Mouse (Mus musculus) neural tube, embryonic 13.5 days (tissue): Measurements from ENCODE around the gene Olfr281. TPM values are rescaled to one million over a fixed set of nuclear protein-coding genes. Genes with fewer than 3 reads are reported as not detected.
"Not testable (repeated sequence)": the region's sequence is repeated elsewhere in the genome, so short reads cannot be mapped to it uniquely, and the experiment has no call there.

ENCODE experiments used
- ATAC-seq: fragments of 200-750 bp; cut with Nextera tagmentation; 2 replicates; pipeline ENCODE4 v1.8.0; 2017; ENCODE audit warnings: low read depth, mild to moderate bottlenecking, moderate TSS enrichment, moderate library complexity
- H3K27ac ChIP-seq: fragments of 300-500 bp; sonication (generic); replicated peaks from 2 replicates; pipeline ENCODE4 v1.5.1; 2015; ENCODE audit warnings: moderate library complexity, mild to moderate bottlenecking, inconsistent platforms
- H3K27me3 ChIP-seq: fragments of 300-500 bp; sonication (generic); 2 replicates; pipeline ENCODE4 v1.6.1; 2015; ENCODE audit warnings: mild to moderate bottlenecking, inconsistent platforms
- H3K36me3 ChIP-seq: fragments of 300-500 bp; sonication (generic); 2 replicates; pipeline ENCODE4 v1.6.1; 2015; ENCODE audit warnings: mild to moderate bottlenecking, inconsistent platforms
- H3K4me1 ChIP-seq: fragments of 300-500 bp; sonication (generic); replicated peaks from 2 replicates; pipeline ENCODE4 v1.6.1; 2015; ENCODE audit warnings: inconsistent platforms
- H3K4me2 ChIP-seq: fragments of 300-500 bp; sonication (generic); 2 replicates; pipeline ENCODE4 v1.6.1; 2015; ENCODE audit warnings: inconsistent platforms, mild to moderate bottlenecking, moderate library complexity
- H3K4me3 ChIP-seq: fragments of 300-500 bp; sonication (generic); 2 replicates; pipeline ENCODE4 v1.5.1; 2015; ENCODE audit warnings: mild to moderate bottlenecking, inconsistent platforms
- H3K9ac ChIP-seq: fragments of 300-500 bp; sonication (generic); 2 replicates; pipeline ENCODE4 v1.6.1; 2015; ENCODE audit warnings: moderate library complexity, mild to moderate bottlenecking, inconsistent platforms
- H3K9me3 ChIP-seq: fragments of 300-500 bp; sonication (generic); 2 replicates; pipeline ENCODE4 v1.6.1; 2016; ENCODE audit warnings: inconsistent platforms
- WGBS: fragments of 180-500 bp; shearing (Covaris S2); methylation state at CpG from one replicate; pipeline ENCODE4 v1.1.7; 2015; 5-methylcytosine and 5-hydroxymethylcytosine counted together
- polyA plus RNA-seq: library from polyadenylated mRNA; unstranded; fragments of >200 nt; fragmentation: Nextera tagmentation; extraction: Ambion mirVana; gene quantifications from 2 replicates; pipeline ENCODE4 v1.2.1, GENCODE M21; 2015

Olfr281 gene
- polyA plus RNA-seq, result not detected in 2 replicates

- H3K9me3 ChIP-seq, result no peaks in the 10 kb centered on the region
- no peak within 1 kb of the TSS for H3K27ac ChIP-seq
- no peaks in the 10 kb centered on the region for H3K36me3 ChIP-seq
- no peaks in the 10 kb centered on the region for H3K27me3 ChIP-seq
- H3K4me1 ChIP-seq, result no peaks in the 10 kb centered on the region
- H3K9ac ChIP-seq, result no peak within 1 kb of the TSS
- H3K4me2 ChIP-seq, result no peak within 1 kb of the TSS
- H3K4me3 ChIP-seq, result no peak within 1 kb of the TSS
- no peak for ATAC-seq
- WGBS, result 91% methylated on average over 7 of the region's 7 CpGs
These were observed at the start of gene Olfr281 for GRCm38 (mm10) chr15:98452288-98452687. Gene Olfr281, plus strand, starts transcription at chr15:98452588.

DNA sequence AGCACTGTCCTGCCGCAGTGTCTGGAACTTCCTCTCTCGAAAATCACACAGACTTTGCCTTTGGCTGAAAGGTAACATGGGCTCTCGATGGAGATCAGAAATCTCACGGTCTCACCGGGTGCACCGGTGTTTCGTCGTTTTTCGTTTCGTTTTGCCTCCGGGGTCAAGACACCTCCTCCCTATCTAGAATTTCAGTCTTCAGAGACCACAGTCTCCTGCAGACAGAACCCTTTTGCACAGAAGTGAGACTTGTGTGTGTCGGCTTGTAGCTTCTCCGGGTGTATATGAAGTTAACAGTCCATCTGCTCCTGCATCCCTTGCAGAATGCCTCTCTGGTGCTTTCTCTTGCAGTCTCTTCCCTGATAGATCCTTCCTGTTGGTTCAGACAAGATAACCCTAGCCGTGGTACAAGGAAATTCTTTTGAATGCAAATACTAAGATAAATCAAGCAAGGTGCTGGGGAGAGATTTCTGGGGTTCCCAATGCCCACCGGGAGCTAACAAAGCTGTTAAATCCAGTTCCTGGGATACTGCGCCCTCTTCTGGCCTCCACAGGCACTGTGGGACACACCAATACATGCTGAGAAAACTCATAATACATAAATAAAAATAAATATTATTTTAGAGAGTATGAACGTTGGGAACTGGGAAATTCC lies 43.9 kb upstream of the Olfr281 start:
- 76% methylated on average over 17 of the region's 17 CpGs for WGBS
- Histone ChIP-seq H3K27me3 (no peaks in the 10 kb centered on the region), H3K9me3 (peaks cover 5% of the 10 kb centered on the region; the same call in 1 of the 2 replicates), H3K4me1 (no peaks in the 10 kb centered on the region), H3K9ac (no peak overlapping the region), H3K4me2 (no peak overlapping the region), H3K27ac (no peak overlapping the region), H3K36me3 (no peaks in the 10 kb centered on the region), H3K4me3 (no peak overlapping the region)
- ATAC-seq, result no peak

DNA sequence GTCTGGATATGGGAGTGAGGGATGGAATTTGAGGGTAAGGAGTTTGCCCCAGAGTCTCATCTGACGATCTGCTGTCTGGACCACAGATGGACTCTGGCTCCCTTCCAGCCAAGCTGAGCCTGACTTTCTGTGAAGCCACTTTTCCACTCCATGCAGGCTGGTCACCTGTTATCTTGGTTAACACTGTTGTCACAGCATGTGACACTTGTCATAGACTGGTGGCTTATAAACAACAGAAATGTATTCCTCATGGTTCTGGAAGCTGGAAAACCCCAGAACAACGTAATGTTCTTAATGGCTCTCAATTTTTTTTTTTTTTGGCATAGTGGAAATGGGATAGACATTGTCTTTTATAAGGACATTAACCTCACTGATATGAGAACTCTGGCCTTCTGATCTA lies 42.8 kb upstream of the Olfr281 start:
- 90% methylated on average over 2 of the region's 2 CpGs for WGBS
- Histone ChIP-seq H3K4me2 (no peak overlapping the region), H3K9ac (no peak overlapping the region), H3K4me3 (no peak overlapping the region), H3K4me1 (no peaks in the 10 kb centered on the region), H3K27ac (no peak overlapping the region), H3K9me3 (peaks cover 5% of the 10 kb centered on the region; the same call in 1 of the 2 replicates), H3K36me3 (no peaks in the 10 kb centered on the region), H3K27me3 (no peaks in the 10 kb centered on the region)
- ATAC-seq, result no peak

DNA sequence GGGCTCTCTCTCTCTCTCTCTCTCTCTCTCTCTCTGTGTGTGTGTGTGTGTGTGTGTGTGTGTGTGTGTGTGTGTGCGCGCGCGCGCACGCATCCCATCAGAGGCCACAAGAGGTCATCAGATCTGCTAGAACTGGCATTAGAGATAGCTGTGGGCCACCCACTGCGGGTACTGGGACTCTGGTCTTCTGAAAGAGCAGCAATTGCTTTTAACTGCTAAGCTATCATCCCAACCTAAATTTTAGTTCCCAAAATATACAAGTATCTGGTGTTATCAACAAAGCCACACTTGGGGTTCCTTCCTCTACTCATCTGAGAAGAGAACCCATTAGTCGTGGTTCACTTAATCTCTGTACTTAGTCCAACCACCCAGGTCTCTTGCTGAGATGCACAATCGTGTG lies 42.1 kb upstream of the Olfr281 start:
- ATAC-seq, result no peak
- Histone ChIP-seq H3K27ac (no peak overlapping the region), H3K36me3 (no peaks in the 10 kb centered on the region), H3K9ac (no peak overlapping the region), H3K4me1 (no peaks in the 10 kb centered on the region), H3K4me2 (no peak overlapping the region), H3K4me3 (no peak overlapping the region), H3K9me3 (peaks cover 5% of the 10 kb centered on the region; the same call in 1 of the 2 replicates), H3K27me3 (no peaks in the 10 kb centered on the region)
- 90% methylated on average over 9 of the region's 9 CpGs for WGBS

GRCm38 (mm10) chr15:98415996-98416395 lies 36.4 kb upstream of the Olfr281 start:
- no peak overlapping the region for H3K4me2 ChIP-seq
- 75% methylated on average over 4 of the region's 4 CpGs for WGBS
- H3K36me3 ChIP-seq, result no peaks in the 10 kb centered on the region
- no peaks in the 10 kb centered on the region for H3K4me1 ChIP-seq
- ATAC-seq, result no peak
- no peaks in the 10 kb centered on the region for H3K27me3 ChIP-seq
- no peak overlapping the region for H3K4me3 ChIP-seq
- H3K9me3 ChIP-seq, result no peaks in the 10 kb centered on the region
- H3K27ac ChIP-seq, result no peak overlapping the region
- no peak overlapping the region for H3K9ac ChIP-seq

DNA sequence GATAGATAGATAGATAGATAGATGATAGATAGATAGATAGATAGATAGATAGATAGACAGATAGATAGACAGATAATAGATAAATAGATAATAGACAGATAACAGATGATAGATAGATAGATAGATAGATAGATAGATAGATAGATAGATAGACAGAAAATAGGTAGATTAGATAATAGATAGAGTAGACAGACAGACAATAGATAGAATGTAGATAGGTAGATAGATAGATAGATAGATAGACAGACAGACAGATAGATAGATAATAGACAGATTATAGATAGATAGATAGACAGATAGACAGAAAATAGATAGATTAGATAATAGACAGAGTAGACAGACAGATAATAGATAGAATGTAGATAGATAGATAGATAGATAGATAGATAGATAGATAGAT lies 35.6 kb upstream of the Olfr281 start:
- H3K4me3 ChIP-seq, H3K4me2 ChIP-seq, H3K9me3 ChIP-seq, H3K27ac ChIP-seq, H3K4me1 ChIP-seq, ATAC-seq, H3K9ac ChIP-seq, H3K27me3 ChIP-seq, H3K36me3 ChIP-seq: not testable (repeated sequence)

DNA sequence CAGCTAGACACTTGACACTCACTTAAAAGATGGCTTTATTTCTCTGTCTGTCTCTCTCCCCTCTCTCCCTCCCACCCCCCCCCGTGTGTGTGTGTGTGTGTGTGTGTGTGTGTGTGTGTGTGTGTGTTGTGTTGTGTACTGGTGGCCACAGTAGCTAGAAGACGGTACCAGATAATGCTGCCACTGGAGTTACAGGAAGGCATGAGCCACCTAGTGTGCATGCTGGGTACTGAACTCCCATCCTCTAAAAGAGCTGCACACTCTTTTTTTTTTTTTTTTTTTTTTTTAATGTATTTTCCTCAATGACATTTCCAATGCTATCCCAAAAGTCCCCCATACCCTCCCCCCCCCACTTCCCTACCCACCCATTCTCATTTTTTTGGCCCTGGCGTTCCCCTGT lies 35.1 kb upstream of the Olfr281 start:
- not testable (repeated sequence) for H3K27me3 ChIP-seq, ATAC-seq, H3K36me3 ChIP-seq, H3K9me3 ChIP-seq, H3K4me3 ChIP-seq, H3K9ac ChIP-seq, H3K27ac ChIP-seq, H3K4me1 ChIP-seq, H3K4me2 ChIP-seq
- 50% methylated on average over 2 of the region's 3 CpGs for WGBS

- H3K4me2 ChIP-seq, result no peak overlapping the region
- no peaks in the 10 kb centered on the region for H3K27me3 ChIP-seq
- no peak overlapping the region for H3K9ac ChIP-seq
- H3K4me3 ChIP-seq, result no peak overlapping the region
- H3K27ac ChIP-seq, result no peak overlapping the region
- H3K36me3 ChIP-seq, result no peaks in the 10 kb centered on the region
- no peak for ATAC-seq
- WGBS, result 70% methylated on average over 7 of the region's 7 CpGs
- H3K9me3 ChIP-seq, result no peaks in the 10 kb centered on the region
- H3K4me1 ChIP-seq, result no peaks in the 10 kb centered on the region
These were observed 34.3 kb upstream of the Olfr281 start for GRCm38 (mm10) chr15:98418096-98418495.

DNA sequence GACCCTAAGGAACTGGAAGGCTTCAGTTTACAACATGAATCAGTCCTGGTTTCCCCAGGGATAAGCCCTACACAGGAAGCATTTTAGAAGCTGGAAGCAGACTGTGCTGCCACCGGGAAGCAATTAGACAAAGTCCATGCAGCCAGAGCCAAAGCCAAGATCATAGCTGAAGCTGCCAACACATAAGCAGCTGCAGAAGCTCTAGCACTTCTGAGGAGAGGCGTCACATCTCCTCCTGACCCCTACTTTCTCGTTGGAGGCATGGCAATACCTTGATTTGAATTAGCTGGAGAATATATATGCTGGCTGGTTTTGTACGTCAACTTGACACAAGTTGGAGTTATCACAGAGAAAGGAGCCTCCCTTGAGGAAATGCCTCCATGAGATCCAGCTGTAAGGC lies 31.5 kb upstream of the Olfr281 start:
- Histone ChIP-seq H3K36me3 (no peaks in the 10 kb centered on the region), H3K9ac (no peak overlapping the region), H3K4me1 (peaks cover 12% of the 10 kb centered on the region; the same call in 1 of the 2 replicates), H3K4me2 (no peak overlapping the region), H3K27ac (no peak overlapping the region), H3K4me3 (no peak overlapping the region), H3K9me3 (no peaks in the 10 kb centered on the region), H3K27me3 (no peaks in the 10 kb centered on the region)
- ATAC-seq, result no peak
- 79% methylated on average over 4 of the region's 4 CpGs for WGBS

- Histone ChIP-seq H3K9ac (no peak overlapping the region), H3K4me2 (no peak overlapping the region), H3K27me3 (no peaks in the 10 kb centered on the region), H3K27ac (no peak overlapping the region), H3K36me3 (no peaks in the 10 kb centered on the region), H3K4me1 (peaks cover 12% of the 10 kb centered on the region; the same call in 1 of the 2 replicates), H3K4me3 (no peak overlapping the region), H3K9me3 (no peaks in the 10 kb centered on the region)
- 61% methylated on average over 14 of the region's 14 CpGs for WGBS
- no peak for ATAC-seq
These were observed 28.1 kb upstream of the Olfr281 start for GRCm38 (mm10) chr15:98424326-98424725.

DNA sequence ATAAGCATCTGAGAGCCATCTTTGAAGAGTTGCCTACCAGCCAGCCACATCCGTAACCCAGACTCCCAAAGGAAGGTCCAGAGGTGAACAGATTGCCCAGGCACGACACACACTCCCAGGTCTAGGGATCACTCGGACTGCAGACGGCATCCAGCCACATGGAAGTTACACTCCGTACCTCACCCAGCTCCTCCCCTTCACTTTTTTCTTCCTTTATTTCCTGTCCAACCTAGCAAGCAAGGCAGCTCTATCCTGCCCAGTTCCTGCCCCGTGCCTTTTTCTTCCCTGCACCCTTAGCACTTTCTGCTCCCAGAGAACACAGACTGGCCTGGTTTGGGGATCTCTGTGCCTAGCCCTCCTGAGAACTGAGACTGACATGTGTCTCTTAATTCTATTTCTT lies 27.6 kb upstream of the Olfr281 start:
- H3K4me2 ChIP-seq, result no peak overlapping the region
- H3K36me3 ChIP-seq, result no peaks in the 10 kb centered on the region
- no peak for ATAC-seq
- H3K27ac ChIP-seq, result no peak overlapping the region
- H3K9ac ChIP-seq, result no peak overlapping the region
- H3K27me3 ChIP-seq, result no peaks in the 10 kb centered on the region
- no peak overlapping the region for H3K4me3 ChIP-seq
- H3K9me3 ChIP-seq, result no peaks in the 10 kb centered on the region
- 60% methylated on average over 6 of the region's 6 CpGs for WGBS
- peaks cover 12% of the 10 kb centered on the region; the same call in 1 of the 2 replicates for H3K4me1 ChIP-seq

GRCm38 (mm10) chr15:98425188-98425587 lies 27.2 kb upstream of the Olfr281 start:
- no peak overlapping the region for H3K27ac ChIP-seq
- ATAC-seq, result no peak
- no peak overlapping the region for H3K4me3 ChIP-seq
- no peaks in the 10 kb centered on the region for H3K27me3 ChIP-seq
- peaks cover 12% of the 10 kb centered on the region; the same call in 1 of the 2 replicates for H3K4me1 ChIP-seq
- no peaks in the 10 kb centered on the region for H3K9me3 ChIP-seq
- no peak overlapping the region for H3K9ac ChIP-seq
- 24% methylated on average over 7 of the region's 7 CpGs for WGBS
- no peak overlapping the region for H3K4me2 ChIP-seq
- no peaks in the 10 kb centered on the region for H3K36me3 ChIP-seq

DNA sequence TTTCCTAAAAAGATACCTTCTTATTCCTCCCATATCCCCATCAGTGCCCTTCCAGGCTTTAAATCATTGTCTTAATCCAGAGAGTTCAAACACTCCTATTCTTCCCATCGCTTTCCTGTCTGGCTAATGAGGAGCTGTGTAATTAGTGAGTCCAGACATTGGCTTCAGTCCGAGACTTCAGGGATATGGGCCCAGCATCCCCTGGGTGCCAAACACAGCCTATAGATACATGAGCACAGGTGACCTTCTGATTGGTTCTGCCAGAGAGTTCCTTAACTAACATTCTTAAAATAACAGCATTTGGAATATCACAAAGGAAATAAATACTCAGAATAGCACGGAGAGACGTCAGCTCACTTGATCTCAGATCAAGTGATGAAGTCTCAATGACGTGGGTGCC lies 21.5 kb upstream of the Olfr281 start, which contains the start of gene Olfr282:
TSS of gene Olfr282 (plus strand) at position 301 of the 400 bp plus-strand sequence.
- not testable (repeated sequence) for H3K4me2 ChIP-seq, H3K4me3 ChIP-seq, H3K9me3 ChIP-seq, H3K27me3 ChIP-seq, ATAC-seq, H3K36me3 ChIP-seq, H3K9ac ChIP-seq, H3K27ac ChIP-seq, H3K4me1 ChIP-seq
- WGBS, result 72% methylated on average over 5 of the region's 5 CpGs
